Mouse (Mus musculus): ENCODE measurements at regions not wholly inside any gene's neighbourhood (a gene's known extent, or its start where the extent isn't known, plus 50 kb on each side); places are given as distances from the start of the nearest gene placed in this dataset.
A peak's percentile ranks its signal among the peaks of the same experiment; 100 is the strongest.

GRCm38 (mm10) chr19:14035371-14035770, 122.0 kb downstream of the Olfr1505 start:
- H3K9ac ChIP-seq (ENCODE audit: low read length): no peak overlapping the region
- WGBS: 57% methylated on average over 1 of the region's 1 CpGs
- H3K27me3 ChIP-seq (ENCODE audit: control insufficient read depth, insufficient read depth, low read depth, low read length): no peaks in the 10 kb centered on the region
- no peaks in the 10 kb centered on the region for H3K36me3 ChIP-seq (ENCODE audit: control insufficient read depth, insufficient read depth, low read length)
- H3K9me3 ChIP-seq (ENCODE audit: control insufficient read depth, low read length): no peaks in the 10 kb centered on the region
- H3K4me2 ChIP-seq (ENCODE audit: low read depth, low read length): no peak overlapping the region
- ATAC-seq (ENCODE audit: low read depth): no peak
- H3K27ac ChIP-seq (ENCODE audit: low read length): no peak overlapping the region
- no peaks in the 10 kb centered on the region for H3K4me1 ChIP-seq (replicated peaks; ENCODE audit: control insufficient read depth, insufficient read depth, low read length)
- H3K4me3 ChIP-seq (ENCODE audit: low read length): no peak overlapping the region

DNA sequence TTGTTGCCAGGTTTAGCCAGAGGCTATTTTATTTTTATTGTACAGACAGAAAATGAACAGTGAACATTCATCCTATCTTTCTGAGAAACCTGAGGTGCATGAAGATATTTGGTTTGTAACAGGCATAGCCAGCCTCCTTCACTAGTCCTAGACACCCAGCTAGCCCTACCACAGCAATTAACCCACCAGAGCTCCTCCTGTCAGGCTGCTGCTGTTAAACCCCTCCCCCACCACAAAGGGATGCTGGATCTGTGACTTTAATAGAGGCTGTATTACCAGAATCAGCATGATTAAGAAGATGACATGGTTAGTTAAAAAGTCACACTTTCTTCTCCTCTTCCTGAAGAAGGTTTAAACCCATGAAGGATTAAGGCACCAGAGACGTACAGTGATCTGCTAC, 122.5 kb downstream of the Olfr1505 start:
- no peaks in the 10 kb centered on the region for H3K36me3 ChIP-seq (ENCODE audit: control insufficient read depth, insufficient read depth, low read length)
- H3K4me3 ChIP-seq (ENCODE audit: low read length): no peak overlapping the region
- H3K27me3 ChIP-seq (ENCODE audit: control insufficient read depth, insufficient read depth, low read depth, low read length): no peaks in the 10 kb centered on the region
- WGBS: 31% methylated on average over 1 of the region's 1 CpGs
- no peak overlapping the region for H3K9ac ChIP-seq (ENCODE audit: low read length)
- no peaks in the 10 kb centered on the region for H3K9me3 ChIP-seq (ENCODE audit: control insufficient read depth, low read length)
- no peak overlapping the region for H3K27ac ChIP-seq (ENCODE audit: low read length)
- H3K4me2 ChIP-seq (ENCODE audit: low read depth, low read length): no peak overlapping the region
- H3K4me1 ChIP-seq (replicated peaks; ENCODE audit: control insufficient read depth, insufficient read depth, low read length): no peaks in the 10 kb centered on the region
- no peak for ATAC-seq (ENCODE audit: low read depth)

- Histone ChIP-seq H3K9ac (ENCODE audit: low read length) (no peak overlapping the region), H3K9me3 (ENCODE audit: control insufficient read depth, low read length) (no peaks in the 10 kb centered on the region), H3K4me3 (ENCODE audit: low read length) (no peak overlapping the region), H3K27ac (ENCODE audit: low read length) (no peak overlapping the region), H3K36me3 (ENCODE audit: control insufficient read depth, insufficient read depth, low read length) (no peaks in the 10 kb centered on the region), H3K4me1 (replicated peaks; ENCODE audit: control insufficient read depth, insufficient read depth, low read length) (no peaks in the 10 kb centered on the region), H3K27me3 (ENCODE audit: control insufficient read depth, insufficient read depth, low read depth, low read length) (no peaks in the 10 kb centered on the region), H3K4me2 (ENCODE audit: low read depth, low read length) (no peak overlapping the region)
- ATAC-seq (ENCODE audit: low read depth): no peak
- 68% methylated on average over 1 of the region's 1 CpGs for WGBS
These were observed 123.4 kb downstream of the Olfr1505 start for GRCm38 (mm10) chr19:14036750-14037149.

GRCm38 (mm10) chr19:14042753-14043152, 129.4 kb downstream of the Olfr1505 start:
- Histone ChIP-seq H3K9ac (ENCODE audit: low read length) (no peak overlapping the region), H3K4me2 (ENCODE audit: low read depth, low read length) (no peak overlapping the region), H3K9me3 (ENCODE audit: control insufficient read depth, low read length) (no peaks in the 10 kb centered on the region), H3K27ac (ENCODE audit: low read length) (no peak overlapping the region), H3K27me3 (ENCODE audit: control insufficient read depth, insufficient read depth, low read depth, low read length) (no peaks in the 10 kb centered on the region), H3K4me3 (ENCODE audit: low read length) (no peak overlapping the region), H3K4me1 (replicated peaks; ENCODE audit: control insufficient read depth, insufficient read depth, low read length) (no peaks in the 10 kb centered on the region), H3K36me3 (ENCODE audit: control insufficient read depth, insufficient read depth, low read length) (no peaks in the 10 kb centered on the region)
- WGBS: 52% methylated on average over 5 of the region's 5 CpGs
- ATAC-seq (ENCODE audit: low read depth): no peak

DNA sequence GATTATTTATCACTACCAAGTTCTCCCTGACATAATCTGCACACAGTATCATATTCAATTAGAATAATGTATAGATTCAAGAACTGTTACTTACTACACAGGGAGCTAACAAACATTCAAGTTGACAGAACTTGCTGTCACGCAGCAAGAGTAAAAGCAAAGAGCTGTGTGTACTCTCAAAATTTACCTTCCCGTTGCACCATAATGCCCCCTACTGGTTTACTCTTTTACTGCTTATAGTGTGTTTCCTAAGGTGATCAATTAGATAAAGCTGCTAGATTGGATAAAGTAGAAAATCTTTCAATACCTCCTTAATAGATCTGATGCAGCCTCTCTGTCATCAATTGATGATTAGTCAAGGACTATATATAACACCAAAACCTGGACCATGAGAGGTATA, 132.1 kb downstream of the Olfr1505 start:
- Histone ChIP-seq H3K27me3 (ENCODE audit: control insufficient read depth, insufficient read depth, low read depth, low read length) (no peaks in the 10 kb centered on the region), H3K9ac (ENCODE audit: low read length) (no peak overlapping the region), H3K9me3 (ENCODE audit: control insufficient read depth, low read length) (no peaks in the 10 kb centered on the region), H3K4me3 (ENCODE audit: low read length) (no peak overlapping the region), H3K4me1 (replicated peaks; ENCODE audit: control insufficient read depth, insufficient read depth, low read length) (no peaks in the 10 kb centered on the region), H3K27ac (ENCODE audit: low read length) (no peak overlapping the region), H3K36me3 (ENCODE audit: control insufficient read depth, insufficient read depth, low read length) (no peaks in the 10 kb centered on the region), H3K4me2 (ENCODE audit: low read depth, low read length) (no peak overlapping the region)
- ATAC-seq (ENCODE audit: low read depth): no peak
- 44% methylated on average over 2 of the region's 2 CpGs for WGBS

- WGBS: 59% methylated on average over 4 of the region's 4 CpGs
These were observed 138.7 kb downstream of the Olfr1505 start for GRCm38 (mm10) chr19:14052052-14052451.

GRCm38 (mm10) chr19:14080538-14080937, 167.2 kb downstream of the Olfr1505 start:
- no peak overlapping the region for H3K4me2 ChIP-seq (ENCODE audit: low read depth, low read length)
- no peak for ATAC-seq (ENCODE audit: low read depth)
- no peaks in the 10 kb centered on the region for H3K27me3 ChIP-seq (ENCODE audit: control insufficient read depth, insufficient read depth, low read depth, low read length)
- WGBS: 6% methylated on average over 2 of the region's 2 CpGs
- no peak overlapping the region for H3K9ac ChIP-seq (ENCODE audit: low read length)
- H3K36me3 ChIP-seq (ENCODE audit: control insufficient read depth, insufficient read depth, low read length): no peaks in the 10 kb centered on the region
- H3K4me1 ChIP-seq (replicated peaks; ENCODE audit: control insufficient read depth, insufficient read depth, low read length): no peaks in the 10 kb centered on the region
- H3K27ac ChIP-seq (ENCODE audit: low read length): no peak overlapping the region
- no peaks in the 10 kb centered on the region for H3K9me3 ChIP-seq (ENCODE audit: control insufficient read depth, low read length)
- H3K4me3 ChIP-seq (ENCODE audit: low read length): no peak overlapping the region

More at GRCm38 (mm10) chr19:14052052-14052451, 138.7 kb downstream of the Olfr1505 start:
- H3K9me3 ChIP-seq (ENCODE audit: control insufficient read depth, low read length): no peaks in the 10 kb centered on the region
- H3K4me2 ChIP-seq (ENCODE audit: low read depth, low read length): no peak overlapping the region
- H3K9ac ChIP-seq (ENCODE audit: low read length): no peak overlapping the region
- H3K4me1 ChIP-seq (replicated peaks; ENCODE audit: control insufficient read depth, insufficient read depth, low read length): no peaks in the 10 kb centered on the region
- no peaks in the 10 kb centered on the region for H3K27me3 ChIP-seq (ENCODE audit: control insufficient read depth, insufficient read depth, low read depth, low read length)
- H3K36me3 ChIP-seq (ENCODE audit: control insufficient read depth, insufficient read depth, low read length): no peaks in the 10 kb centered on the region
- H3K27ac ChIP-seq (ENCODE audit: low read length): no peak overlapping the region
- no peak overlapping the region for H3K4me3 ChIP-seq (ENCODE audit: low read length)
- ATAC-seq (ENCODE audit: low read depth): peak; percentile 54

DNA sequence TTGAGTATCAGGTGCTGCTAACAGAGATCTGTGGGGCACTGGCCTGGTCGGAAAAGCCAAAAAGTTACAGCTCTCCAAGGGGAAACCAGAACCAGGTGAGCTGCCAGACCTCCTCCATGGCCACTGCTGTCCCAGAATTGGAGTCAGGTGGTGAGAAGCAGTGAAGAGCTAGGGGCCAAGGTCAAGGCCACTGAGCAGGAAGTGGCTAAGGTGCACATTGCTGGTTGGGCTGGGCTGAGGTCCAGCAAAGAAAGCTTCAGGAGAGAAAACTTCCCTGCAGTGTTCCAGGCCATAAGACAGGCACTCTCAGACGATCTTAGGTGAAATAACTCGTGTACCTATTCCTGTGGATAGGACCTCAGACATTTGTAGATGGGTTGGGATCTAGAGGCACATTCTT, 171.4 kb downstream of the Olfr1505 start:
- no peak for ATAC-seq (ENCODE audit: low read depth)
- WGBS: 82% methylated on average over 3 of the region's 3 CpGs
- Histone ChIP-seq H3K9me3 (ENCODE audit: control insufficient read depth, low read length) (no peaks in the 10 kb centered on the region), H3K4me2 (ENCODE audit: low read depth, low read length) (no peak overlapping the region), H3K27ac (ENCODE audit: low read length) (no peak overlapping the region), H3K36me3 (ENCODE audit: control insufficient read depth, insufficient read depth, low read length) (no peaks in the 10 kb centered on the region), H3K27me3 (ENCODE audit: control insufficient read depth, insufficient read depth, low read depth, low read length) (no peaks in the 10 kb centered on the region), H3K4me3 (ENCODE audit: low read length) (no peak overlapping the region), H3K4me1 (replicated peaks; ENCODE audit: control insufficient read depth, insufficient read depth, low read length) (no peaks in the 10 kb centered on the region), H3K9ac (ENCODE audit: low read length) (no peak overlapping the region)

- 97% methylated on average over 3 of the region's 3 CpGs for WGBS
- no peak overlapping the region for H3K9ac ChIP-seq (ENCODE audit: low read length)
- H3K27ac ChIP-seq (ENCODE audit: low read length): no peak overlapping the region
- H3K36me3 ChIP-seq (ENCODE audit: control insufficient read depth, insufficient read depth, low read length): no peaks in the 10 kb centered on the region
- ATAC-seq (ENCODE audit: low read depth): no peak
- no peak overlapping the region for H3K4me3 ChIP-seq (ENCODE audit: low read length)
- no peaks in the 10 kb centered on the region for H3K4me1 ChIP-seq (replicated peaks; ENCODE audit: control insufficient read depth, insufficient read depth, low read length)
- H3K9me3 ChIP-seq (ENCODE audit: control insufficient read depth, low read length): no peaks in the 10 kb centered on the region
- no peaks in the 10 kb centered on the region for H3K27me3 ChIP-seq (ENCODE audit: control insufficient read depth, insufficient read depth, low read depth, low read length)
- H3K4me2 ChIP-seq (ENCODE audit: low read depth, low read length): no peak overlapping the region
These were observed 176.8 kb downstream of the Olfr1505 start for GRCm38 (mm10) chr19:14090106-14090505.

DNA sequence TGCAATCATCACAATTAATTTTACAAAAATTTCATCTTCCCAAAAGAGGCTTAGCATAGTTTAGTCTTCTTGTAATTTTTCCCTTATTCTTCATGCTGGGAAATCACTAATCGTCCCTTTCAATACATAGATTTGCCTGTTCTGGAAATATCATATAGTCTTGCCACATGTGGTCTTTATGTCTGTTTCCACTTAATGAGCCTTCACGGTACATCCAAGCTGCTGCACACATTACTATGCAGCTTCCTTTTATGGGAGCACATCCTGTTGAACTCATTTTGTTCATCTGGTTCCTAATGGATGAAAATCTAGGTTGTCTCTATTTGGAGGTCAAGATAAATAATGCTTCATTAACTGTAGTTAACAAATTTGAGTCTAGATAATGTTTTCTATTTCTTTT, 180.9 kb downstream of the Olfr1505 start:
- H3K4me1 ChIP-seq (replicated peaks; ENCODE audit: control insufficient read depth, insufficient read depth, low read length): no peaks in the 10 kb centered on the region
- H3K9me3 ChIP-seq (ENCODE audit: control insufficient read depth, low read length): no peaks in the 10 kb centered on the region
- H3K4me3 ChIP-seq (ENCODE audit: low read length): no peak overlapping the region
- H3K9ac ChIP-seq (ENCODE audit: low read length): no peak overlapping the region
- no peak for ATAC-seq (ENCODE audit: low read depth)
- no peaks in the 10 kb centered on the region for H3K36me3 ChIP-seq (ENCODE audit: control insufficient read depth, insufficient read depth, low read length)
- H3K27me3 ChIP-seq (ENCODE audit: control insufficient read depth, insufficient read depth, low read depth, low read length): no peaks in the 10 kb centered on the region
- H3K4me2 ChIP-seq (ENCODE audit: low read depth, low read length): no peak overlapping the region
- WGBS: 62% methylated on average over 2 of the region's 2 CpGs
- no peak overlapping the region for H3K27ac ChIP-seq (ENCODE audit: low read length)
